Mouse (Mus musculus): ENCODE measurements around the gene Ampd3. TPM values are rescaled to one million over a fixed set of nuclear protein-coding genes. Genes with fewer than 3 reads are reported as not detected.
A peak's percentile ranks its signal among the peaks of the same experiment; 100 is the strongest.

The Ampd3 gene
- polyA plus RNA-seq, 1 experiment from 2014 or later: 30.8 TPM

GRCm38 (mm10) chr7:110740188-110740587 lies 27.8 kb upstream of the Ampd3 start:
- no peaks in the 10 kb centered on the region for H3K36me3 ChIP-seq (replicated peaks)
- H3K27me3 ChIP-seq: no peaks in the 10 kb centered on the region; the same call in none of the 2 replicates
- no peaks in the 10 kb centered on the region for H3K4me1 ChIP-seq (replicated peaks)
- H3K9ac ChIP-seq: no peak overlapping the region
- 46% methylated on average over 2 of the region's 2 CpGs for WGBS (ENCODE audit: insufficient replicate concordance)
- no peak overlapping the region for H3K4me2 ChIP-seq
- ATAC-seq (ENCODE audit: insufficient read depth): no peak
- H3K4me3 ChIP-seq (replicated peaks): no peak overlapping the region
- H3K9me3 ChIP-seq (replicated peaks): no peaks in the 10 kb centered on the region
- no peak overlapping the region for H3K27ac ChIP-seq (replicated peaks)

- no peak for ATAC-seq (ENCODE audit: insufficient read depth)
- 58% methylated on average over 5 of the region's 5 CpGs for WGBS (ENCODE audit: insufficient replicate concordance)
These were observed 26.0 kb upstream of the Ampd3 start for GRCm38 (mm10) chr7:110742022-110742421.

GRCm38 (mm10) chr7:110746087-110746562 lies 21.9 kb upstream of the Ampd3 start:
- no peak for ATAC-seq (ENCODE audit: insufficient read depth)
- WGBS (ENCODE audit: insufficient replicate concordance): 69% methylated on average over 5 of the region's 5 CpGs
- H3K9ac ChIP-seq: no peak overlapping the region

More at GRCm38 (mm10) chr7:110742022-110742421, 26.0 kb upstream of the Ampd3 start:
- no peak overlapping the region for H3K9ac ChIP-seq
- H3K27me3 ChIP-seq: no peaks in the 10 kb centered on the region; the same call in none of the 2 replicates
- H3K4me1 ChIP-seq (replicated peaks): no peaks in the 10 kb centered on the region
- no peak overlapping the region for H3K27ac ChIP-seq (replicated peaks)
- no peaks in the 10 kb centered on the region for H3K36me3 ChIP-seq (replicated peaks)
- H3K4me3 ChIP-seq (replicated peaks): no peak overlapping the region
- H3K4me2 ChIP-seq: no peak overlapping the region
- no peaks in the 10 kb centered on the region for H3K9me3 ChIP-seq (replicated peaks)

GRCm38 (mm10) chr7:110746809-110747208 lies 21.2 kb upstream of the Ampd3 start:
- Histone ChIP-seq H3K9me3 (replicated peaks) (no peaks in the 10 kb centered on the region), H3K4me1 (replicated peaks) (no peaks in the 10 kb centered on the region), H3K4me3 (replicated peaks) (no peak overlapping the region), H3K36me3 (replicated peaks) (no peaks in the 10 kb centered on the region), H3K9ac (no peak overlapping the region), H3K27ac (replicated peaks) (no peak overlapping the region), H3K27me3 (no peaks in the 10 kb centered on the region; the same call in 1 of the 2 replicates), H3K4me2 (no peak overlapping the region)
- no peak for ATAC-seq (ENCODE audit: insufficient read depth)
- WGBS (ENCODE audit: insufficient replicate concordance): 37% methylated on average over 2 of the region's 2 CpGs

More at GRCm38 (mm10) chr7:110746087-110746562, 21.9 kb upstream of the Ampd3 start:
- H3K27ac ChIP-seq (replicated peaks): no peak overlapping the region
- no peaks in the 10 kb centered on the region for H3K36me3 ChIP-seq (replicated peaks)
- no peak overlapping the region for H3K4me2 ChIP-seq
- no peaks in the 10 kb centered on the region for H3K9me3 ChIP-seq (replicated peaks)
- no peak overlapping the region for H3K4me3 ChIP-seq (replicated peaks)
- no peaks in the 10 kb centered on the region for H3K4me1 ChIP-seq (replicated peaks)
- H3K27me3 ChIP-seq: no peaks in the 10 kb centered on the region; the same call in 1 of the 2 replicates

GRCm38 (mm10) chr7:110750834-110751233 lies 17.2 kb upstream of the Ampd3 start:
- no peak for ATAC-seq (ENCODE audit: insufficient read depth)
- no peak overlapping the region for H3K9ac ChIP-seq
- no peaks in the 10 kb centered on the region for H3K36me3 ChIP-seq (replicated peaks)
- no peaks in the 10 kb centered on the region for H3K27me3 ChIP-seq
- H3K4me2 ChIP-seq: no peak overlapping the region
- H3K4me3 ChIP-seq (replicated peaks): no peak overlapping the region
- no peak overlapping the region for H3K27ac ChIP-seq (replicated peaks)
- 52% methylated on average over 4 of the region's 4 CpGs for WGBS (ENCODE audit: insufficient replicate concordance)
- no peaks in the 10 kb centered on the region for H3K9me3 ChIP-seq (replicated peaks)
- H3K4me1 ChIP-seq (replicated peaks): no peaks in the 10 kb centered on the region

- H3K27ac ChIP-seq (replicated peaks): no peak overlapping the region
- 80% methylated on average over 1 of the region's 1 CpGs for WGBS (ENCODE audit: insufficient replicate concordance)
- no peak overlapping the region for H3K4me2 ChIP-seq
- no peak for ATAC-seq (ENCODE audit: insufficient read depth)
- H3K27me3 ChIP-seq: no peaks in the 10 kb centered on the region
- no peaks in the 10 kb centered on the region for H3K36me3 ChIP-seq (replicated peaks)
- H3K9me3 ChIP-seq (replicated peaks): no peaks in the 10 kb centered on the region
- H3K4me3 ChIP-seq (replicated peaks): no peak overlapping the region
- H3K4me1 ChIP-seq (replicated peaks): no peaks in the 10 kb centered on the region
- H3K9ac ChIP-seq: no peak overlapping the region
These were observed 16.4 kb upstream of the Ampd3 start for GRCm38 (mm10) chr7:110751634-110752033.

GRCm38 (mm10) chr7:110753310-110753709 lies 14.7 kb upstream of the Ampd3 start:
- H3K4me2 ChIP-seq: no peak overlapping the region
- ATAC-seq (ENCODE audit: insufficient read depth): no peak
- H3K9me3 ChIP-seq (replicated peaks): no peaks in the 10 kb centered on the region
- 62% methylated on average over 1 of the region's 1 CpGs for WGBS (ENCODE audit: insufficient replicate concordance)
- no peak overlapping the region for H3K9ac ChIP-seq
- no peaks in the 10 kb centered on the region for H3K4me1 ChIP-seq (replicated peaks)
- H3K36me3 ChIP-seq (replicated peaks): no peaks in the 10 kb centered on the region
- H3K27ac ChIP-seq (replicated peaks): no peak overlapping the region
- H3K27me3 ChIP-seq: no peaks in the 10 kb centered on the region; the same call in 1 of the 2 replicates
- no peak overlapping the region for H3K4me3 ChIP-seq (replicated peaks)

GRCm38 (mm10) chr7:110753926-110754330 lies 14.1 kb upstream of the Ampd3 start:
- no peaks in the 10 kb centered on the region for H3K9me3 ChIP-seq (replicated peaks)
- H3K4me2 ChIP-seq: no peak overlapping the region
- H3K27me3 ChIP-seq: peaks cover 3% of the 10 kb centered on the region; the same call in 1 of the 2 replicates
- no peak overlapping the region for H3K9ac ChIP-seq
- no peak overlapping the region for H3K27ac ChIP-seq (replicated peaks)
- no peaks in the 10 kb centered on the region for H3K36me3 ChIP-seq (replicated peaks)
- WGBS (ENCODE audit: insufficient replicate concordance): 48% methylated on average over 5 of the region's 5 CpGs
- no peaks in the 10 kb centered on the region for H3K4me1 ChIP-seq (replicated peaks)
- no peak overlapping the region for H3K4me3 ChIP-seq (replicated peaks)
- ATAC-seq (ENCODE audit: insufficient read depth): no peak

GRCm38 (mm10) chr7:110756440-110756839 lies 11.6 kb upstream of the Ampd3 start:
- no peak for ATAC-seq (ENCODE audit: insufficient read depth)
- Histone ChIP-seq H3K9ac (no peak overlapping the region), H3K4me3 (replicated peaks) (no peak overlapping the region), H3K27ac (replicated peaks) (no peak overlapping the region), H3K4me1 (replicated peaks) (no peaks in the 10 kb centered on the region), H3K9me3 (replicated peaks) (no peaks in the 10 kb centered on the region), H3K27me3 (peaks cover 3% of the 10 kb centered on the region; the same call in 1 of the 2 replicates), H3K4me2 (no peak overlapping the region), H3K36me3 (replicated peaks) (no peaks in the 10 kb centered on the region)
- 41% methylated on average over 2 of the region's 2 CpGs for WGBS (ENCODE audit: insufficient replicate concordance)

GRCm38 (mm10) chr7:110762605-110763180 lies 5.3 kb upstream of the Ampd3 start:
- peaks cover 28% of the 10 kb centered on the region for H3K27me3 ChIP-seq
- no peaks in the 10 kb centered on the region for H3K36me3 ChIP-seq (replicated peaks)
- H3K4me1 ChIP-seq (replicated peaks): 0 out of 2 replicates have a peak, but pooled peaks cover under 1% of the 10 kb centered on the region
- H3K9me3 ChIP-seq (replicated peaks): no peaks in the 10 kb centered on the region
- WGBS (ENCODE audit: insufficient replicate concordance): 75% methylated on average over 5 of the region's 5 CpGs
- H3K4me3 ChIP-seq (replicated peaks): no peak overlapping the region
- no peak overlapping the region for H3K27ac ChIP-seq (replicated peaks)
- ATAC-seq (ENCODE audit: insufficient read depth): no peak
- H3K4me2 ChIP-seq: no peak overlapping the region
- H3K9ac ChIP-seq: no peak overlapping the region

GRCm38 (mm10) chr7:110768451-110769064 lies 552 bp downstream of the Ampd3 start:
- Histone ChIP-seq H3K4me2 (peak overlapping the region; percentile 98), H3K9me3 (replicated peaks) (no peaks in the 10 kb centered on the region), H3K27ac (replicated peaks) (peak overlapping the region; percentile 96), H3K4me1 (replicated peaks) (peaks cover 60% of the 10 kb centered on the region), H3K9ac (peak overlapping the region; percentile 75), H3K4me3 (replicated peaks) (peak overlapping the region; percentile 70), H3K27me3 (peaks cover 27% of the 10 kb centered on the region), H3K36me3 (replicated peaks) (no peaks in the 10 kb centered on the region)
- under 1% methylated on average over 61 of the region's 61 CpGs for whole genome bisulfite sequencing (ENCODE audit: insufficient replicate concordance)
- peak; percentile 50 for ATAC-seq (ENCODE audit: insufficient read depth)
